Mouse (Mus musculus): ENCODE measurements around the gene Adgrd1. TPM values are rescaled to one million over a fixed set of nuclear protein-coding genes. Genes with fewer than 3 reads are reported as not detected.

The Adgrd1 gene
- polyA plus RNA-seq, 1 experiment = not detected

DNA sequence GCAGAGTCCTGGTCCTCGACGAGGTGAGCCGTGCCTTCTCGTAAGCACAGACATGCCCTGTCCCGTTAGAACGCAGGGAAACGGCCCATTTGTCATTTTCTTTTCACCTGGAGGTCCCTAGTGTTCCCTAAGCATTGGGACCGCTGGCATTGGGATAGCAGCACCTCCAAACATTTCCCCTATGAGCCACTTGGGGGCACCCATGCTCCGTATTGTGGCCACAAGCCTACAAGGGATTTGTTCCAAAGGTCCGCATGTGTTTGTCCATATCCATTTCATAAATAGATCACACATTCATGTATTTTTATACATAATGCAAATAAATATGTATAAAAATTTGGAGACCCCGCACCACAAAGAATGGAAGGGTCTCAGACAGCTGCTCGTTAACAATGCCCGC lies 35.0 kb upstream of the Adgrd1 start:
- Histone ChIP-seq H3K27me3 (ENCODE audit: control insufficient read depth, insufficient read depth, low read length, poor library complexity, severe bottlenecking) (no peaks in the 10 kb centered on the region), H3K9ac (ENCODE audit: low read depth, poor library complexity, severe bottlenecking) (no peak overlapping the region), H3K4me1 (ENCODE audit: control insufficient read depth, insufficient read depth, low read length) (peaks cover 9% of the 10 kb centered on the region), H3K27ac (ENCODE audit: insufficient read depth, low read length) (no peak overlapping the region), H3K4me3 (ENCODE audit: low read depth, low read length) (no peak overlapping the region), H3K9me3 (replicated peaks; ENCODE audit: control insufficient read depth, insufficient read depth, low read length, poor library complexity, severe bottlenecking) (no peaks in the 10 kb centered on the region), H3K36me3 (ENCODE audit: control insufficient read depth, insufficient read depth, low read length, poor library complexity, severe bottlenecking) (no peaks in the 10 kb centered on the region)
- TF ChIP-seq EP300 (IDR thresholded peaks at IDR 0.05; ENCODE audit: insufficient read depth, low read depth, low read length) (no peak), CTCF (IDR thresholded peaks at IDR 0.05; ENCODE audit: low read depth, low read length) (peak; percentile 78), POLR2A (IDR thresholded peaks at IDR 0.05; ENCODE audit: insufficient read depth, low read length) (no peak)

DNA sequence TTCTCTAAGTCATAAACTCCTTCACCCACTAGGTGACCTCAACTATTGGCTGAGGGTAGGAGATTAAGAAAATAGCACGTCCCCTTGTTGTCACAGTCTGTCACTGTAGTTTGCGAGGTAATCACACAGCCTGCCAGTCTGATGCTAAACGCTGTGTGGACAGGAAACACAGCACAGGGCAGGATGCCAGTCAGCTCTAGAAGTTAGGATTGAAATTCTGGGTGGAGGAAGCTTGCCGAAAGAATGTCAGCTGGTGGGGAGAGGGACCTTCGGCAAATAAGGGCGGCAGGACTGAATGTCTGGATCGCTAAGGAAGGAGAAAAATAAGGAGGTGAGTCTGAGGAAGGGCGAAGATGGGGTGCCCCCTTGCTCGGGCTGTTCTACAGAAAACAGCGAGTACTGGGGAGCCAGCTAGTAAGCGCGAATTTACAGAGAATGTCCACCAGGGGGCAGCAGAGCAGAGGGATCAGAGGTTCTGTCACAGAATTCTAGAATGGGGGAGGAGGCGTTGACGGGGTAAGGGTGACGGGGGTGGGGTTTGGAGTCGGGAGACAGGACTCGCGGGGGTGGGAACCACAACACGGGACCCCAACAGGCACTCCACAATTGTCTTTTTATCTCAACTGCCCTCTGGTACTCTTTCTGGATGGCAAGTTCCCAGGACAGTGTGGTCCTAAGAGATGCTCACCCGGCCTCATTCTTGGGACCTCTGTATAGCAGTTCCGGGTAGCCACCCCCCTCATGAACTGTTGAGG lies 33.3 kb upstream of the Adgrd1 start:
- no peaks in the 10 kb centered on the region for H3K9me3 ChIP-seq (replicated peaks; ENCODE audit: control insufficient read depth, insufficient read depth, low read length, poor library complexity, severe bottlenecking)
- no peak overlapping the region for H3K4me3 ChIP-seq (ENCODE audit: low read depth, low read length)
- H3K9ac ChIP-seq (ENCODE audit: low read depth, poor library complexity, severe bottlenecking) = no peak overlapping the region
- no peak overlapping the region for H3K27ac ChIP-seq (ENCODE audit: insufficient read depth, low read length)
- peaks cover 6% of the 10 kb centered on the region for H3K4me1 ChIP-seq (ENCODE audit: control insufficient read depth, insufficient read depth, low read length)
- no peaks in the 10 kb centered on the region for H3K36me3 ChIP-seq (ENCODE audit: control insufficient read depth, insufficient read depth, low read length, poor library complexity, severe bottlenecking)
- H3K27me3 ChIP-seq (ENCODE audit: control insufficient read depth, insufficient read depth, low read length, poor library complexity, severe bottlenecking) = no peaks in the 10 kb centered on the region
- TF ChIP-seq CTCF (IDR thresholded peaks at IDR 0.05; ENCODE audit: low read depth, low read length) (peak; percentile 78), EP300 (IDR thresholded peaks at IDR 0.05; ENCODE audit: insufficient read depth, low read depth, low read length) (no peak), POLR2A (IDR thresholded peaks at IDR 0.05; ENCODE audit: insufficient read depth, low read length) (no peak)

DNA sequence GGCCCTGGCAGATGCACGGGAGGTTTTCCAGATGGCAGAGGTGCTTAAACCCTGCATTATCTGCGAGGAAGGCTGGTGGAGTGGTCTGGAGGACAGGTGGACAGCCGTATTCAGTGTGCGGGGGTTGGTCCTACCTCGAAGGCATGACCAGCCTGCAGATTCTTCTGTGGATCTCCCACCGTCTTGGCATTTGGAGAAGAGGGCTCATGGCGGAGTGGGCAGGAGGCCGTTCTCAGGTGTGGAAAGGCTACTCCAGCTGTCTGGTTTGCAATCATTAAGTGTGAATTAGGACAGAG lies 32.8 kb upstream of the Adgrd1 start:
- no peaks in the 10 kb centered on the region for H3K9me3 ChIP-seq (replicated peaks; ENCODE audit: control insufficient read depth, insufficient read depth, low read length, poor library complexity, severe bottlenecking)
- no peaks in the 10 kb centered on the region for H3K36me3 ChIP-seq (ENCODE audit: control insufficient read depth, insufficient read depth, low read length, poor library complexity, severe bottlenecking)
- H3K27me3 ChIP-seq (ENCODE audit: control insufficient read depth, insufficient read depth, low read length, poor library complexity, severe bottlenecking) = no peaks in the 10 kb centered on the region
- TF ChIP-seq EP300 (IDR thresholded peaks at IDR 0.05; ENCODE audit: insufficient read depth, low read depth, low read length) (no peak), CTCF (IDR thresholded peaks at IDR 0.05; ENCODE audit: low read depth, low read length) (no peak), POLR2A (IDR thresholded peaks at IDR 0.05; ENCODE audit: insufficient read depth, low read length) (no peak)
- peaks cover 6% of the 10 kb centered on the region for H3K4me1 ChIP-seq (ENCODE audit: control insufficient read depth, insufficient read depth, low read length)
- no peak overlapping the region for H3K27ac ChIP-seq (ENCODE audit: insufficient read depth, low read length)
- H3K4me3 ChIP-seq (ENCODE audit: low read depth, low read length) = no peak overlapping the region
- H3K9ac ChIP-seq (ENCODE audit: low read depth, poor library complexity, severe bottlenecking) = no peak overlapping the region

DNA sequence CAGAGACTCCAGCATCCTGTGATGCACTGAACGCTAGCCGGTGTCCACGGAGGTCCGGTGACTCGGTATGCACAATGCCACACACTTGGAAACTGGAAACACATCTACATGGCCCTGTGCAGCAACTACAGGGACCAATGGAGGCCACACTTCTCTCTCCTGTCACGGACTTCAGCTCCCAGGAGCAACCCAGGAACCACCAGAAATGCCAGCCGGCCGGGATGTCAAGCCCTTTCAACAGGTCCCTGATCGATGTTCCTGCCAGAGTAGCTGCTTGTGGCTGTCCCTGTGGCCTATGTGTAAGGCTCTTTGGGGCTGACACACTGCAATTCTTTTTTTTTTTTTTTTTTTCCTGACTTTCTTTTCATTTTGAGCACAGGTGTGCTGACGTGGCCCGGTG lies 32.4 kb upstream of the Adgrd1 start:
- Histone ChIP-seq H3K9me3 (replicated peaks; ENCODE audit: control insufficient read depth, insufficient read depth, low read length, poor library complexity, severe bottlenecking) (no peaks in the 10 kb centered on the region), H3K27me3 (ENCODE audit: control insufficient read depth, insufficient read depth, low read length, poor library complexity, severe bottlenecking) (no peaks in the 10 kb centered on the region), H3K4me1 (ENCODE audit: control insufficient read depth, insufficient read depth, low read length) (peaks cover 6% of the 10 kb centered on the region), H3K36me3 (ENCODE audit: control insufficient read depth, insufficient read depth, low read length, poor library complexity, severe bottlenecking) (no peaks in the 10 kb centered on the region), H3K27ac (ENCODE audit: insufficient read depth, low read length) (no peak overlapping the region), H3K9ac (ENCODE audit: low read depth, poor library complexity, severe bottlenecking) (no peak overlapping the region), H3K4me3 (ENCODE audit: low read depth, low read length) (no peak overlapping the region)
- no peak for TF ChIP-seq CTCF (IDR thresholded peaks at IDR 0.05; ENCODE audit: low read depth, low read length)
- no peak for TF ChIP-seq POLR2A (IDR thresholded peaks at IDR 0.05; ENCODE audit: insufficient read depth, low read length)
- no peak for TF ChIP-seq EP300 (IDR thresholded peaks at IDR 0.05; ENCODE audit: insufficient read depth, low read depth, low read length)

DNA sequence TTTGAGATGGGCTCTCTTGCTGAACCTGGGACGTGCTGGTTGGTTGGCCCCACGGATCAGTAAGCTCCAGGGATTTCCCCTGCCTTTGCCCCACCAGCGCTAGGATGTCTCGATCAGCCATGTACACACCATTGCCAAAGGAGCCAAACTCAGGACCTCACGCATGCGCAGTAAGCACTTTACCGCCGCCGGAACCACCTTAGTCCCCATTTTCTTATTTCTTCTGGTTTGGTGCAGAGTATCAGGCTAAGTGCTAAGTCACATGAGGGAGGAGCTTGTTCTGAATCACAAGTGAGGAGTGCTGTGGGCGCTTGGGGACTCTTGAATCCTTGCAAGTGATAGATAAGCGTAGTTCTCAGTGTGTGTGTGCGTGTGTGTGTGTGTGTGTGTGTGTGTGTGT lies 31.2 kb upstream of the Adgrd1 start:
- peak overlapping the region; percentile 17 for H3K4me3 ChIP-seq (ENCODE audit: low read depth, low read length)
- TF ChIP-seq POLR2A (IDR thresholded peaks at IDR 0.05; ENCODE audit: insufficient read depth, low read length) (no peak), EP300 (IDR thresholded peaks at IDR 0.05; ENCODE audit: insufficient read depth, low read depth, low read length) (no peak), CTCF (IDR thresholded peaks at IDR 0.05; ENCODE audit: low read depth, low read length) (no peak)
- 0 out of 2 replicates have a peak overlapping the region, but pooled peaks have one; percentile 14 for H3K27ac ChIP-seq (ENCODE audit: insufficient read depth, low read length)
- no peaks in the 10 kb centered on the region for H3K27me3 ChIP-seq (ENCODE audit: control insufficient read depth, insufficient read depth, low read length, poor library complexity, severe bottlenecking)
- H3K36me3 ChIP-seq (ENCODE audit: control insufficient read depth, insufficient read depth, low read length, poor library complexity, severe bottlenecking) = no peaks in the 10 kb centered on the region
- H3K9me3 ChIP-seq (replicated peaks; ENCODE audit: control insufficient read depth, insufficient read depth, low read length, poor library complexity, severe bottlenecking) = no peaks in the 10 kb centered on the region
- H3K4me1 ChIP-seq (ENCODE audit: control insufficient read depth, insufficient read depth, low read length) = peaks cover 6% of the 10 kb centered on the region
- H3K9ac ChIP-seq (ENCODE audit: low read depth, poor library complexity, severe bottlenecking) = peak overlapping the region; percentile 17; the same call in 1 of the 2 replicates

DNA sequence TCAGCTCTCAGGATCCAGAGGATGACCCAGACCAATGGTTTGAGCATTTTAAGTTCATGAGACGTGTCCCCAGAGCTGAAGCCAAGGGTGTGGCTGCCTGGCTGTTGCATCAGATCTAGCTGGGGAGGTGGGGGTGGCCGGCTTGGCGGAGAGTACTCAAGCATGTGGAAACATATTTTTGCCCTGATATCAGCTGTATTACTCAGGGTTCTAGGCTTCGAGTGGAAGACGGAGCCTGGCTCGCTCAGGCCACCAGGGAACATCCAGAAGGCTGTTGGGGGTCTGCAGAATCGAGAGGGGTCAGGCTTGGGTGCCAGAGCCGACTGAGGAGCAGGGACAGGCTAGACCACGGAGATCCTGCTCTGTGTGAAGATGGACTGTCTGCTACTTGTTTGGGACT lies 30.6 kb upstream of the Adgrd1 start:
- Histone ChIP-seq H3K9me3 (replicated peaks; ENCODE audit: control insufficient read depth, insufficient read depth, low read length, poor library complexity, severe bottlenecking) (no peaks in the 10 kb centered on the region), H3K27ac (ENCODE audit: insufficient read depth, low read length) (0 out of 2 replicates have a peak overlapping the region, but pooled peaks have one; percentile 14), H3K27me3 (ENCODE audit: control insufficient read depth, insufficient read depth, low read length, poor library complexity, severe bottlenecking) (no peaks in the 10 kb centered on the region), H3K4me3 (ENCODE audit: low read depth, low read length) (peak overlapping the region; percentile 13), H3K4me1 (ENCODE audit: control insufficient read depth, insufficient read depth, low read length) (peaks cover 6% of the 10 kb centered on the region), H3K36me3 (ENCODE audit: control insufficient read depth, insufficient read depth, low read length, poor library complexity, severe bottlenecking) (no peaks in the 10 kb centered on the region), H3K9ac (ENCODE audit: low read depth, poor library complexity, severe bottlenecking) (peak overlapping the region; percentile 17; the same call in 1 of the 2 replicates)
- no peak for TF ChIP-seq CTCF (IDR thresholded peaks at IDR 0.05; ENCODE audit: low read depth, low read length)
- no peak for TF ChIP-seq POLR2A (IDR thresholded peaks at IDR 0.05; ENCODE audit: insufficient read depth, low read length)
- no peak for TF ChIP-seq EP300 (IDR thresholded peaks at IDR 0.05; ENCODE audit: insufficient read depth, low read depth, low read length)

Measured in ES-Bruce4 (cell line).